Mouse (Mus musculus) lung, adult 2 months (tissue): Measurements from ENCODE around the gene Jpt2.

Source experiments
- CTCF ChIP-seq: fragments of 200-500 bp; IDR thresholded peaks from 2 replicates; pipeline ENCODE4 v1.5.1; 2011; ENCODE audit warnings: mild to moderate bottlenecking, low read length, control low read depth; ENCODE audit not compliant: insufficient read depth
- POLR2A ChIP-seq: fragments of 200-500 bp; IDR thresholded peaks from 2 replicates; pipeline ENCODE4 v1.6.1; 2011; ENCODE audit warnings: low read depth, mild to moderate bottlenecking, control low read depth, low read length, borderline replicate concordance; ENCODE audit errors: extremely low read depth

DNA sequence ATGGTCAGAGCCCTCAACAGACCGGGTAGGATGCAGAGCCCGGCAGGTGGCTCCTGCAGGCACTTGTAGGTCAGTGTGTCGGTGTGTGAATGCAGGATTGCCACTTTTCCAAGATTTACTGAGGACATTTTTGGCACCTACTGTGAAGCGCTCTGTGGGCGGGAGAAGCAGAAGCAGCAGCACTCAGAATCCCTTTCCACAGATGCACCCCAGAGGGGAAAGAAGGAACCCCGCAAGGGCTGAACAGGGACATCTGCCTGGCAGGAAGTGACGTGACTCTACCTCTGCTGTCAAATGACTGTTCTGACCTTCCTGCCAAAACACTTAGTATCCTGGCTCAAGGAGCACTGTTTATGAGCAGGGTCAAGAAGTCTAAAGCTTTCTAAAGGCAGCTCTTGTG, 17.5 kb downstream of the Jpt2 start:
- TF ChIP-seq CTCF (no peak), POLR2A (no peak)
